Mouse (Mus musculus) lung, embryonic 15.5 days (tissue): ENCODE results near the gene Ugdh. TPM values are rescaled to one million over a fixed set of nuclear protein-coding genes. Genes with fewer than 3 reads are reported as not detected.

Source experiments
- ATAC-seq: fragments of 200-750 bp; cut with Nextera tagmentation; 2 replicates; pipeline ENCODE4 v1.8.0; 2017; ENCODE audit warnings: moderate number of reproducible peaks, borderline replicate concordance; ENCODE audit not compliant: low FRiP score, low TSS enrichment; ENCODE audit errors: extremely low read depth
- H3K27ac ChIP-seq: fragments of 300-500 bp; sonication (generic); 2 replicates; pipeline ENCODE4 v1.5.1; 2015; ENCODE audit warnings: moderate library complexity, mild to moderate bottlenecking, inconsistent platforms
- H3K27me3 ChIP-seq: fragments of 300-500 bp; sonication (generic); 2 replicates; pipeline ENCODE4 v1.6.1; 2015; ENCODE audit warnings: inconsistent platforms
- H3K36me3 ChIP-seq: fragments of 300-500 bp; sonication (generic); 2 replicates; pipeline ENCODE4 v1.6.1; 2015; ENCODE audit warnings: inconsistent platforms
- H3K4me1 ChIP-seq: fragments of 300-500 bp; sonication (generic); 2 replicates; pipeline ENCODE4 v1.6.1; 2015; ENCODE audit warnings: inconsistent platforms
- H3K4me2 ChIP-seq: fragments of 300-500 bp; sonication (generic); 2 replicates; pipeline ENCODE4 v1.6.1; 2015; ENCODE audit warnings: inconsistent platforms, mild to moderate bottlenecking, moderate library complexity
- H3K4me3 ChIP-seq: fragments of 300-500 bp; sonication (generic); 2 replicates; pipeline ENCODE4 v1.5.1; 2015; ENCODE audit warnings: mild to moderate bottlenecking, inconsistent platforms
- H3K9ac ChIP-seq: fragments of 300-500 bp; sonication (generic); 2 replicates; pipeline ENCODE4 v1.6.1; 2015; ENCODE audit warnings: inconsistent platforms
- H3K9me3 ChIP-seq: fragments of 300-500 bp; sonication (generic); 2 replicates; pipeline ENCODE4 v1.6.1; 2016; ENCODE audit warnings: inconsistent platforms
- WGBS: fragments of 180-500 bp; shearing (Covaris S2); methylation state at CpG from one replicate; pipeline ENCODE4 v1.1.7; 2015; 5-methylcytosine and 5-hydroxymethylcytosine counted together
- polyA plus RNA-seq: library from polyadenylated mRNA; unstranded; fragments of >200 nt; fragmentation: Nextera tagmentation; extraction: Ambion mirVana; gene quantifications from 2 replicates; pipeline ENCODE4 v1.2.1, GENCODE M21; 2015

Ugdh gene
- polyA plus RNA-seq, 1 experiment from 2014 or later = 146 TPM

DNA sequence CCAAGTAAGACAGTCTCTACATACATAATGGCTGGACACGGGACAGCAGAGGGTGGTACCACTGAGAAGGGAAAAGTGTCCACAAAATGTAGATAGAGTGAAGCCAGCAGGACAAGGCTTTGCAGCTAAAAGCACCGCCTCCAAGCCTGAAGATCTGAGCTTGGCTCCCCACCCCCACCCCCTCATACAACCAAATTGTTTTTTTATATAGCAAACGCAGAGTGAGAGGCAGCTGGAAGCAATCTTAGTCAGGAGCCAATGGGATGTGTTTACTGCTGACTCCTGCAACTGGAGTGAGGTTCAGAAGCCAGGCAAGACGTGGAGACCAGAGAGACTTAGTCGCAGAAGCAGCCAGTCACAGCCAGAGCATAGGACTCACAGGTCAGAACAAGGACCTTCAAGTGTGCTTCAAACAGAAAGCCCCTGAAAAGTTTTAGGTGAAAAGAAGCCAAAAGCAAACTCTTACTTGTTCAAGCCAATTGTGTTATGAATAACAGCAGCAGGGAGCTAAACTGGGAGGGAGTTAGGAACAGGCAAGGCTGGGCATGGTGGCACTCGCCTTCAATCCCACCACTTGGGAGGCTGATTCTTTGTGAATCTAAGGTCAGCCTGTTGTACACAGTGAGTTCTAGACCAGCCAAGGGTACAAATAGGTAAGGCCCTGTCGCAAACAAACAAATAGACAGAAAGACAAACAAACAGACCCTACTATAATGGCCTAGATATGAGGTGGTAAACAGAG lies 21.5 kb upstream of the Ugdh start:
- Histone ChIP-seq H3K9me3 (no peaks in the 10 kb centered on the region), H3K9ac (no peak overlapping the region), H3K4me3 (no peak overlapping the region), H3K27ac (peak overlapping the region; percentile 94), H3K4me1 (peaks cover 44% of the 10 kb centered on the region), H3K36me3 (no peaks in the 10 kb centered on the region), H3K4me2 (no peak overlapping the region), H3K27me3 (no peaks in the 10 kb centered on the region)
- ATAC-seq = peak; percentile 95
- 29% methylated on average over 7 of the region's 7 CpGs for WGBS

DNA sequence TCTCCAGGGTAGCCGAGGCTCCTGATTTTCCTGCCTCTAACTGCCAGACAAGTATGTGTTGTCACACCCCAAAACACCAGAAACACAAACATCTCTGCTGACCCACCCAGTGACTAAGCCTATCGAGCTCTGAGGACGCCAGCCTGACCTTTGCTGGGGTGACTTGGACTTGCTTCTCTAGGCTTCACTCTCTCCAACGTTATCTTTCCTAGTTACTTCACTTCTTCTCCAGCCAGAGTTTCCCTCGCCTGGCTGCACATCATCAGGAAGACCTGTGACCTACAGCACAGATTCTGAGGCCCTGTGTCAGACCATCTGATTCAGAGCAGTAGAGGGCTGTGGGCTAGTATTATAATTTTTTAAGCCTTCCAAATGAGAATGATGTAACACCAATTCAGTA lies 19.0 kb upstream of the Ugdh start:
- Histone ChIP-seq H3K27me3 (no peaks in the 10 kb centered on the region), H3K4me2 (no peak overlapping the region), H3K36me3 (no peaks in the 10 kb centered on the region), H3K9me3 (no peaks in the 10 kb centered on the region), H3K9ac (no peak overlapping the region), H3K27ac (no peak overlapping the region), H3K4me1 (peaks cover 41% of the 10 kb centered on the region), H3K4me3 (no peak overlapping the region)
- no peak for ATAC-seq
- WGBS = 25% methylated on average over 5 of the region's 5 CpGs

- 60% methylated on average over 4 of the region's 4 CpGs for WGBS
- 0 out of 2 replicates have a peak, but pooled peaks cover 3% of the 10 kb centered on the region for H3K36me3 ChIP-seq
- no peaks in the 10 kb centered on the region for H3K27me3 ChIP-seq
- H3K4me2 ChIP-seq = no peak overlapping the region
- H3K9me3 ChIP-seq = no peaks in the 10 kb centered on the region
- H3K27ac ChIP-seq = no peak overlapping the region
- no peak for ATAC-seq
- H3K9ac ChIP-seq = no peak overlapping the region
- H3K4me1 ChIP-seq = 0 out of 2 replicates have a peak, but pooled peaks cover 3% of the 10 kb centered on the region
- H3K4me3 ChIP-seq = no peak overlapping the region
Measured at GRCm38 (mm10) chr5:65448941-65449340, 13.2 kb upstream of the Ugdh start.

- no peak for ATAC-seq
- Histone ChIP-seq H3K9me3 (no peaks in the 10 kb centered on the region), H3K36me3 (0 out of 2 replicates have a peak, but pooled peaks cover 3% of the 10 kb centered on the region), H3K27me3 (no peaks in the 10 kb centered on the region), H3K9ac (no peak overlapping the region), H3K4me1 (0 out of 2 replicates have a peak, but pooled peaks cover 3% of the 10 kb centered on the region), H3K4me2 (no peak overlapping the region), H3K4me3 (no peak overlapping the region), H3K27ac (no peak overlapping the region)
- WGBS = 77% methylated on average over 2 of the region's 2 CpGs
Measured at GRCm38 (mm10) chr5:65447826-65448225, 12.1 kb upstream of the Ugdh start.

DNA sequence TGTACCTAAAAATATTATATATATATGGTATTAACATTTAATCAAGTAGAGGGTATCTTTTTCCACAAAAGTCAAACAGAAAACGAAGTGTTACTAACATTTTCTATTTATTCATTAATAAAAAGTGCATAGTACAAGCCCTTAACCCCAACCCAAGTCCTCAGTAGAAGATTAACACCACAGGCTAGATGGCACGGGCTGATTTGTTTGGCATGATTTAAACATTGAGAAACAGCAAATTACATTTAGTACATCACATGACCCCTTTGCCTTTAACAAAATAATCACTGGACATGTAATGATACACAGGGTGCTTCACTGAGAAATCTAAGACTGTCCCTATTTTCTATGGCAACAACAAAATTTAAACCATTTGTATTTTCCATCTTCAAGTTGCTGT lies 11.0 kb upstream of the Ugdh start:
- Histone ChIP-seq H3K27ac (no peak overlapping the region), H3K4me3 (no peak overlapping the region), H3K4me1 (0 out of 2 replicates have a peak, but pooled peaks cover 3% of the 10 kb centered on the region), H3K9me3 (no peaks in the 10 kb centered on the region), H3K36me3 (0 out of 2 replicates have a peak, but pooled peaks cover 3% of the 10 kb centered on the region), H3K27me3 (no peaks in the 10 kb centered on the region), H3K9ac (no peak overlapping the region), H3K4me2 (no peak overlapping the region)
- 57% methylated on average over 2 of the region's 2 CpGs for whole genome bisulfite sequencing
- ATAC-seq = no peak

DNA sequence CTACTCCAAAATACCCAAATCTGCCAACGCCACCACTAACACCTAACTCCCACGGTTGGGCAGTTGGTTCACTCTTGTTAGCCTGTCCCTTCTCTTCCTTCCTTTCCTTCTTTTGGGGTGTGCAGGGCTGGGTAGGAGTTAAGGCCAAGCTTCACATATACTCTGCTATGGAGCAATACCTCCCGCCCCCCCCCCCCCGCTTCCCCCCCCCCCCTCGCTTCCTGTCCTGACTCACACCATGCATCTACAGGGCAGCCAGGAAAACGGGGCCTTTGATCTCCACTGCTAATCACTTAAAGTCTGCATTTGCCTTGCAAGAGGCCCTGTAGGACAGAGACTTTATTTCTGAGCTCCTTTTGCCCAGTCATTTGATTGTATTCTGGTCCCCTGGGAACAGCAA lies 9.2 kb upstream of the Ugdh start:
- 37% methylated on average over 2 of the region's 6 CpGs for WGBS

DNA sequence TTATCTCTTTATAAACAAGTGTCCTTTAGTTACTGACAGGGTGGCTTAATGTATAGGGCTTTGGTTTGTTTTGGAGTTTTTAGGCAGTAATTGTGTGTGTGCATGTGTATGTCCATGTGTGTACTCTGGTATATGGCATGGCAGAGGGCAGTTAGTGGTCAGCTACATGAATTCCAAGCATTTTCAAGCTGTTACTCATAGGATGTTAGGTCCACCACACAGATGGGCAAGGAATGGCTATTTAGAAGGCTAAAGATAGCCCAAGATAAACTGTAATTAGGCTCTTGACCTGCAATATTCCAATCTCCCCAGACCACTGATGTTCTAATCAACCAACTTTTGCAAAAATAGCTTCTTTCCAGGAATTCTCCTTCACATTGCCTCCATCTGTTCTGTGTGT lies 2.3 kb upstream of the Ugdh start:
- no peak overlapping the region for H3K4me2 ChIP-seq
- ATAC-seq = no peak
- no peak overlapping the region for H3K27ac ChIP-seq

More for the DNA sequence above, 9.2 kb upstream of the Ugdh start:
- H3K4me3 ChIP-seq = no peak overlapping the region
- H3K4me1 ChIP-seq = 0 out of 2 replicates have a peak, but pooled peaks cover 3% of the 10 kb centered on the region
- H3K4me2 ChIP-seq = no peak overlapping the region
- no peak overlapping the region for H3K9ac ChIP-seq
- 0 out of 2 replicates have a peak, but pooled peaks cover 3% of the 10 kb centered on the region for H3K36me3 ChIP-seq
- H3K27ac ChIP-seq = no peak overlapping the region
- no peak for ATAC-seq
- no peaks in the 10 kb centered on the region for H3K9me3 ChIP-seq
- H3K27me3 ChIP-seq = no peaks in the 10 kb centered on the region

DNA sequence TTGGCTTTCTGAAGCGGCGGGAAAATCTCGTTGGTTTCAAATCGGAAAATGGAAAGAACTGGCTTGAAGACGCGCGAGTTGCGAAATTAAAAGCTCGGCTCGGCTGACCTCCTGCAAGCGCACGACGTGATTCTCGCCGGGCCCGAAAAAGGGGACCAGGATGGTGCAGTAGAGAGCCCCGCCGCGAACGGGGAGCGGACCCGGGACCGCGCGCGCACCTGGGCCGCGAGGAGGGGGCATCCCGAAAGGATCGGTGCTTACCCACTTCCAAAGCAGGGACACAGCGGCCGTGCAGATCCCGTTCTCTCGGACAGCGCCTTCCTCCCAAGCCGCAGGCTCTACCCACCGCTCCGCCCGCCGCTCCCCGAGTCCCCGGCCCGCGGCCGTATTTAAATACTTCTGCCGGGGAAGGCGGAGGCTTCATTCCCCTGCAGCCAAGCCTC lies 365 bp downstream of the Ugdh start:
- Histone ChIP-seq H3K27ac (peak overlapping the region; percentile 90), H3K9ac (peak overlapping the region; percentile 85), H3K27me3 (no peaks in the 10 kb centered on the region), H3K4me3 (peak overlapping the region; percentile 85), H3K9me3 (no peaks in the 10 kb centered on the region), H3K36me3 (no peaks in the 10 kb centered on the region), H3K4me1 (peaks cover 13% of the 10 kb centered on the region), H3K4me2 (peak overlapping the region; percentile 81)
- no peak; the same call in 1 of the 2 replicates for ATAC-seq
- WGBS = under 1% methylated on average over 43 of the region's 47 CpGs

More for the DNA sequence above, 2.3 kb upstream of the Ugdh start:
- Histone ChIP-seq H3K36me3 (no peaks in the 10 kb centered on the region), H3K9ac (no peak overlapping the region), H3K27me3 (no peaks in the 10 kb centered on the region), H3K4me3 (no peak overlapping the region), H3K9me3 (no peaks in the 10 kb centered on the region), H3K4me1 (peaks cover 13% of the 10 kb centered on the region)

GRCm38 (mm10) chr5:65434471-65435362 lies 1.0 kb downstream of the Ugdh start:
- peak overlapping the region; percentile 85 for H3K9ac ChIP-seq
- H3K27ac ChIP-seq = peak overlapping the region; percentile 90
- no peak for ATAC-seq
- H3K36me3 ChIP-seq = no peaks in the 10 kb centered on the region
- H3K4me2 ChIP-seq = peak overlapping the region; percentile 81
- peak overlapping the region; percentile 85 for H3K4me3 ChIP-seq
- H3K4me1 ChIP-seq = peaks cover 13% of the 10 kb centered on the region
- no peaks in the 10 kb centered on the region for H3K9me3 ChIP-seq
- WGBS = 3% methylated on average over 15 of the region's 15 CpGs
- no peaks in the 10 kb centered on the region for H3K27me3 ChIP-seq

GRCm38 (mm10) chr5:65429441-65429840 lies 6.3 kb downstream of the Ugdh start:
- no peaks in the 10 kb centered on the region for H3K9me3 ChIP-seq
- no peak overlapping the region for H3K4me2 ChIP-seq
- no peak overlapping the region for H3K27ac ChIP-seq
- H3K4me3 ChIP-seq = no peak overlapping the region
- peaks cover 6% of the 10 kb centered on the region; the same call in 1 of the 2 replicates for H3K4me1 ChIP-seq
- peaks cover 16% of the 10 kb centered on the region for H3K36me3 ChIP-seq
- no peak for ATAC-seq
- WGBS = 78% methylated on average over 5 of the region's 5 CpGs
- H3K27me3 ChIP-seq = no peaks in the 10 kb centered on the region
- H3K9ac ChIP-seq = no peak overlapping the region

- Histone ChIP-seq H3K4me3 (no peak overlapping the region), H3K4me1 (no peaks in the 10 kb centered on the region), H3K36me3 (peaks cover 24% of the 10 kb centered on the region), H3K9ac (no peak overlapping the region), H3K9me3 (no peaks in the 10 kb centered on the region), H3K27me3 (no peaks in the 10 kb centered on the region), H3K4me2 (no peak overlapping the region), H3K27ac (no peak overlapping the region)
- ATAC-seq = no peak
- 54% methylated on average over 4 of the region's 4 CpGs for WGBS
Measured at GRCm38 (mm10) chr5:65428321-65428720, 7.4 kb downstream of the Ugdh start.

- Histone ChIP-seq H3K36me3 (peaks cover 51% of the 10 kb centered on the region), H3K4me1 (no peaks in the 10 kb centered on the region), H3K4me3 (no peak overlapping the region), H3K27ac (no peak overlapping the region), H3K9ac (no peak overlapping the region), H3K27me3 (no peaks in the 10 kb centered on the region), H3K9me3 (no peaks in the 10 kb centered on the region), H3K4me2 (no peak overlapping the region)
- no peak for ATAC-seq
- WGBS = 81% methylated on average over 5 of the region's 5 CpGs
Measured at GRCm38 (mm10) chr5:65425251-65425650, 10.5 kb downstream of the Ugdh start.
